Mouse (Mus musculus): Measurements from ENCODE around the gene Upf1.
A peak's percentile ranks its signal among the peaks of the same experiment; 100 is the strongest.

GRCm38 (mm10) chr8:70309311-70309710, 43.8 kb downstream of the Upf1 start:
- peak; percentile 84 for TF ChIP-seq CTCF (conservative IDR thresholded peaks at IDR 0.05; ENCODE audit: low read length)
- TF ChIP-seq NANOG (IDR thresholded peaks at IDR 0.05; ENCODE audit: borderline replicate concordance, low read length) = no peak
